Mouse (Mus musculus) heart, adult 8-10 months (tissue): ENCODE data around the gene Skap2. TPM values are rescaled to one million over a fixed set of nuclear protein-coding genes. Genes with fewer than 3 reads are reported as not detected.

Experiments
- DNase-seq: peaks from one replicate; pipeline ENCODE4 v3.0.0; 2022; ENCODE audit warnings: low spot score
- total RNA-seq, 4 experiments: library from RNA; stranded (reverse); gene quantifications; 2 replicates each; pipeline ENCODE4 v1.2.4; 2022

Skap2 gene
- total RNA-seq, 4 experiments from 2014 or later = 8.8 to 12.2 (median 11.0) TPM

- no peak for DNase-seq
Observed at GRCm38 (mm10) chr6:51850030-51850817, 162.1 kb downstream of the Skap2 start.

GRCm38 (mm10) chr6:51849561-51849960, 162.8 kb downstream of the Skap2 start:
- no peak for DNase-seq

GRCm38 (mm10) chr6:51844106-51844505, 168.2 kb downstream of the Skap2 start:
- DNase-seq = no peak

- DNase-seq = no peak
Observed at GRCm38 (mm10) chr6:51843081-51843480, 169.3 kb downstream of the Skap2 start.

- DNase-seq = no peak
Observed at GRCm38 (mm10) chr6:51838177-51838576, 174.2 kb downstream of the Skap2 start.

GRCm38 (mm10) chr6:51833362-51833761, 179.0 kb downstream of the Skap2 start:
- no peak for DNase-seq

- DNase-seq = no peak
Observed at GRCm38 (mm10) chr6:51825621-51826021, 186.7 kb downstream of the Skap2 start.

- no peak for DNase-seq
Observed at GRCm38 (mm10) chr6:51824136-51824830, 188.1 kb downstream of the Skap2 start.

- no peak for DNase-seq
Observed at GRCm38 (mm10) chr6:51822049-51822448, 190.3 kb downstream of the Skap2 start.

GRCm38 (mm10) chr6:51820853-51821252, 191.5 kb downstream of the Skap2 start:
- no peak for DNase-seq

- DNase-seq = no peak
Observed at GRCm38 (mm10) chr6:51816892-51817621, 195.3 kb downstream of the Skap2 start.

- no peak for DNase-seq
Observed at GRCm38 (mm10) chr6:51810906-51811305, 201.4 kb downstream of the Skap2 start.

GRCm38 (mm10) chr6:51809164-51809824, 203.1 kb downstream of the Skap2 start:
- no peak for DNase-seq

GRCm38 (mm10) chr6:51808011-51808410, 204.3 kb downstream of the Skap2 start:
- DNase-seq = no peak

Other genes starting within 250 kb of the Skap2 start
- under 1 TPM in 2 of 4 experiments, not detected in 2; 0.16 to 0.19 TPM for gene Hoxa1, start 145.8 kb upstream of the Skap2 start, total RNA-seq
- under 1 TPM in 3 of 4 experiments, not detected in 1; 0.20 to 0.34 (median 0.22) TPM for gene Hoxa2, start 152.3 kb upstream of the Skap2 start, total RNA-seq
- gene 5730596B20Rik, start 164.9 kb upstream of the Skap2 start, total RNA-seq = under 1 TPM in 1 of 4 experiments, not detected in 3; 0.06 TPM
- under 1 TPM; 0.31 to 0.49 (median 0.38) TPM for gene Hoxa4, start 179.2 kb upstream of the Skap2 start, total RNA-seq
- gene Hoxa5, start 192.0 kb upstream of the Skap2 start, total RNA-seq = under 1 TPM; 0.41 to 0.69 (median 0.57) TPM
- not detected for gene Hoxa6, start 196.2 kb upstream of the Skap2 start, total RNA-seq
- under 1 TPM; 0.16 to 0.89 (median 0.31) TPM for gene Hoxa3, start 200.8 kb upstream of the Skap2 start, total RNA-seq
- under 1 TPM in 1 of 4 experiments, not detected in 3; 0.54 TPM for gene Gm28308, start 200.8 kb upstream of the Skap2 start, total RNA-seq
- gene Hoxa7, start 209.3 kb upstream of the Skap2 start, total RNA-seq = under 1 TPM in 3 of 4 experiments, not detected in 1; 0.19 to 0.55 (median 0.31) TPM
- gene Hoxa9, start 218.5 kb upstream of the Skap2 start, total RNA-seq = not detected
- gene Hoxa10, start 228.3 kb upstream of the Skap2 start, total RNA-seq = not detected
- not detected for gene Hoxa11, start 233.3 kb upstream of the Skap2 start, total RNA-seq
- not detected for gene Hoxa13, start 248.3 kb upstream of the Skap2 start, total RNA-seq